Mouse (Mus musculus) megakaryocyte, embryonic 14.5 days (primary cell): Measurements from ENCODE around the gene Lyz2. TPM values are rescaled to one million over a fixed set of nuclear protein-coding genes. Genes with fewer than 3 reads are reported as not detected.

Experiments
- H3K27me3 ChIP-seq: replicated peaks from 2 replicates; pipeline ENCODE3; 2012; ENCODE audit warnings: inconsistent platforms
- H3K36me3 ChIP-seq: replicated peaks from 2 replicates; pipeline ENCODE3; 2012; ENCODE audit warnings: low read length, inconsistent platforms, mixed read lengths
- H3K4me1 ChIP-seq: 2 replicates; pipeline ENCODE4 v1.6.1; 2012; ENCODE audit warnings: inconsistent platforms
- H3K4me3 ChIP-seq: replicated peaks from 2 replicates; pipeline ENCODE3; 2012; ENCODE audit warnings: moderate library complexity, mild to moderate bottlenecking, inconsistent platforms
- H3K9me3 ChIP-seq: 2 replicates; pipeline ENCODE4 v1.6.1; 2012; ENCODE audit warnings: inconsistent platforms
- FLI1 ChIP-seq: IDR thresholded peaks from 2 replicates; pipeline ENCODE4 v1.6.1; 2012; ENCODE audit warnings: low read length, inconsistent platforms, mixed read lengths
- GATA1 ChIP-seq: IDR thresholded peaks from 3 replicates; pipeline ENCODE4 v1.6.1; 2012; ENCODE audit warnings: mixed read lengths, low read length, inconsistent platforms, borderline replicate concordance
- polyA plus RNA-seq: library from polyadenylated mRNA; stranded (reverse); fragments of >175 nt; gene quantifications from 2 replicates; pipeline ENCODE4 v1.2.3, GENCODE M21; 2012; ENCODE audit warnings: low replicate concordance; ENCODE audit not compliant: insufficient read depth

Gene Lyz2
- polyA plus RNA-seq = 5.8 and 101 TPM in 2 replicates

DNA sequence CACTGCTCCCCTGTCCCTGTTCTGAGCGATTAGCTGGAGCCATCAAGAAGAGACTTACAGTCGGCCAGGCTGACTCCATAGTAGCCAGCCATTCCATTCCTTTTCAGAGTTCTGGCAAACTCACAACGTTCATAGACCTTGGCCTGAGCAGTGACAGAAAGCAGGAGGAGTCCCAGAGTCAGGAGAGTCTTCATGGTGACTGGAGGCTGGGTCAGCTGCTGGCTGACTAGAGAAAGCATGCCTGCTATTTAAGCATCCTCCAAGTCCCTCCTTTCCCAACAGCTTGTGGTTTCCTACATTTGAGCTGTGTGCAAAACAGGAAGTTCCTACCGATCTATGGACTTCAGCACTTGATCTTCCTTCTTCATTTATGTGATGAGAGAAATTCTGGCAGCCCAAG lies at the start of gene Lyz2:
TSS of gene Lyz2 (minus strand) at position 273 of the 400 bp plus-strand sequence.
- H3K4me3 ChIP-seq = peak within 1 kb of the TSS; percentile 89

DNA sequence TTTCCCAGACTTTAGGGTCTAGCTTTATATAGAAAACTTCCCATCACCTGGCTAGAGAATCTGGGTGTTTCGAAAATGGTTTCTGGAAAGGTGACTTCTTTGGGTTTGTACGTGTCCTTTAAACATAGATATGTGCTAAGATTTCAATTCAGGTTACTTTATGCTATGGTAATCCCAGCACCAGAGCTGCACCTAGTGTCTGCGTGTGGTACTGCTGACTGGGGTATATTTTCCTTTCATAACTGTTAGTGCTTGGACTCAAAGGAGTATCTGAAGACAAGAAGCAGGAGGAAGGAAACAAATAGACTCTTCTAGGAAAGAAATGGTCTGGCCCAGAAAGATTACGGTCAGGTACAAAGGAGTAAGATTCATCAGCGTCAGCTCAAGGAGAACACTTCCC lies 48.4 kb upstream of the Lyz2 start:
- Histone ChIP-seq H3K4me3 (peak overlapping the region; percentile 80), H3K36me3 (peaks cover 6% of the 10 kb centered on the region), H3K27me3 (no peaks in the 10 kb centered on the region), H3K9me3 (peaks cover 7% of the 10 kb centered on the region), H3K4me1 (peaks cover 21% of the 10 kb centered on the region)
- TF ChIP-seq GATA1 = no peak
- no peak for TF ChIP-seq FLI1

More for the DNA sequence above, at the start of gene Lyz2:
- Histone ChIP-seq H3K36me3 (peaks cover 26% of the 10 kb centered on the region), H3K4me1 (peaks cover 73% of the 10 kb centered on the region), H3K27me3 (no peaks in the 10 kb centered on the region), H3K9me3 (no peaks in the 10 kb centered on the region)
- TF ChIP-seq GATA1 = no peak
- no peak for TF ChIP-seq FLI1

DNA sequence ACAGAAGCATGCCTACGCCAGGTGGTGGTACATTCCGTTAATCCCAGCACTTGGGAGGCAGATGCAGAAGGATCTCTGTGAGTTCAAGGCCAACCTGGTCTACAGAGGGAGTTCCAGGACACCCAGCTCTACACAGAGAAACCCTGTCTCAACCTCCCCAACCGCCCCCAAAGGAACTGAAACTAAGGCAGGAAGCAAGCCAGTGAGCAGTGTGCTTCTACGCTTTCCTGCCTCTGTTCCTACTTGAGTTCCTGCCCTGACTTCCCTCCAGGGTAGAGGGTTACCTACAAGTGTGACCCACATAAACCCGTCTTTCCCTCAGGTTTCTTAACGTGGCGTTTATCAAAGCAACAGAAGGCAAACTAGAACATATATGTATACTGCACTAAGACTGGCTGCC lies 41.7 kb upstream of the Lyz2 start:
- TF ChIP-seq GATA1 = no peak
- no peak for TF ChIP-seq FLI1
- H3K27me3 ChIP-seq = peaks cover 2% of the 10 kb centered on the region
- peaks cover 6% of the 10 kb centered on the region for H3K36me3 ChIP-seq
- peaks cover 25% of the 10 kb centered on the region for H3K4me1 ChIP-seq
- H3K4me3 ChIP-seq = no peak overlapping the region
- H3K9me3 ChIP-seq = peaks cover 15% of the 10 kb centered on the region

DNA sequence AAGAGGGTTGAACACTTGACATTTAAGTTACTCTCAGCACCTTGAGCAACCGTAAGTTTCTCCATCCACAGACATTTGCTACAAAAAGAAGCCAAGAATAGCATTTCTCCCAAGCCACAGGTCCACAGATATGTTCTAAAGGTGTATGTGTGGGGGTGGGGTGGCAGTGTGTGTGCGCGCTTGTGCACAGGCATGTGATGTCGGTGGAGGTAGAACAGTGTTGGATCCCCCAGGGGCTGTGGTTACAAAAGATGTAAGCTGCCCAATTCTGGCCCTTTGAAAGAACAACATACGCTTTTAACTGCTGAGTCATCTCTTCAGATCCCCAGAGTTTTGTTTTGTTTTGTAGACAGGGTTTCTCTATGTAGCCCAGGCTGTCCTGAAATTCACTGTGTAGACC lies 40.5 kb upstream of the Lyz2 start:
- peaks cover 6% of the 10 kb centered on the region for H3K36me3 ChIP-seq
- peaks cover 15% of the 10 kb centered on the region for H3K9me3 ChIP-seq
- TF ChIP-seq GATA1 (no peak), FLI1 (no peak)
- H3K4me1 ChIP-seq = peaks cover 21% of the 10 kb centered on the region
- peaks cover 2% of the 10 kb centered on the region for H3K27me3 ChIP-seq
- no peak overlapping the region for H3K4me3 ChIP-seq

DNA sequence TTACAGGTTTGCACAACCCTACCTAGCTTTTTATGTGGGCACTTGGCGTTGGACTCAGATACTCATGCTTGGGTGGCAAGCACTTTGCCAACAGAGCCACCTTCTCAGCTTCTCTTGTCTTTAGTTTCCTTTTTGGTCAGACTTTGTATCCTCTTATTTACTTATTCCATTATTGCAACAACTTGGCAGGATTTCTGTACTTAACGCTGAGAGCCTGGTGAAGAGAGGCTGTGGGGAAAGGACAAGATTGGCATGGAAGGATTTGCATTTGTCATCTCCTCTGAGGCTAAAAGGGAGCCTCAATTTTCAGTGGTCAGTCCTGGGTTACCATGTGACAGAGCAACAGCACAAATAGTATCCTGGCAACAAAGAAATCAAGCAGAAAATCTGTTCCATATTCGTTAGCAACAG lies 38.5 kb upstream of the Lyz2 start:
- Histone ChIP-seq H3K9me3 (peaks cover 8% of the 10 kb centered on the region), H3K4me3 (no peak overlapping the region), H3K27me3 (peaks cover 8% of the 10 kb centered on the region), H3K36me3 (no peaks in the 10 kb centered on the region), H3K4me1 (peaks cover 23% of the 10 kb centered on the region)
- no peak for TF ChIP-seq GATA1
- TF ChIP-seq FLI1 = no peak

DNA sequence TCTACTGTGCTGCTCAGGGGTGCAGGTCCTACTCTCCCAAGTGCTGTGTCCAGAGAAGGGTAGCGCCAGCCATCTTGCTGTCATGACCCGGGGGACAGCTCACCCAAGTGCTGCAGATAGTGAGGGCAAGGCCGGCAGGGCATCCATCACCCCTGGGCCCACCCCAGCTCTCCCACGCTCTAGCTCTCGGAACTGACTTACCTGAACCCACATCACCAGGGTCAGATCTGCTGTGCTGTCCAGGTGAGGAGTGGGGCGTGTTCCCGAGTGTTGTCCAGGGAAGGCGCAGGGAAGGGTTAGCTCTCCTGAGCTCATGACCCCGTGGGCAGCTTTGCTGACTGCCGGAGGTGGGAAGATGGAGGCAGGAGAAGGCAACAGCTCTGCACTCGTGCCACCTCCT lies 34.3 kb upstream of the Lyz2 start:
- H3K9me3 ChIP-seq = no peaks in the 10 kb centered on the region
- peaks cover 13% of the 10 kb centered on the region for H3K4me1 ChIP-seq
- TF ChIP-seq FLI1 = no peak
- TF ChIP-seq GATA1 = no peak
- no peak overlapping the region for H3K4me3 ChIP-seq
- no peaks in the 10 kb centered on the region for H3K36me3 ChIP-seq
- H3K27me3 ChIP-seq = peaks cover 8% of the 10 kb centered on the region

DNA sequence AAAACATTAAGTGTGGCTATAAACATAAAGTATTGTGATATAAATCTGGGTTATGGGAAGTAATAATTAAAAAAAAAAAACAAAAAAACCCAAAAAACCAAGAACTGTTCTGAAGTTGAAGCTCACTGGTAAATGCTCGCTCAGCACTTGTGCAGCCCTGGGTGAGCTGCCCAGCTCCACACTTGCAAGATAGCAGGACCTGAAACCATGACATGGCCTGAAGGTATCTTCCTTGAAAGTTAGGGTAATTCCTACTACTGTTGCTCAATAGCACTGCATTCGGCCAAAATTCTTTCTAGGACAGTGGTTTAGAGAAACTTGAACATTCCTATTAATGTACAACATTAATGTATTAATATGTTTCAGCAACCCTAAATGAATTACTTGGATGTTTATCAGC lies 31.0 kb upstream of the Lyz2 start:
- Histone ChIP-seq H3K27me3 (peaks cover 6% of the 10 kb centered on the region), H3K9me3 (no peaks in the 10 kb centered on the region)
- no peak for TF ChIP-seq GATA1
- no peak for TF ChIP-seq FLI1

DNA sequence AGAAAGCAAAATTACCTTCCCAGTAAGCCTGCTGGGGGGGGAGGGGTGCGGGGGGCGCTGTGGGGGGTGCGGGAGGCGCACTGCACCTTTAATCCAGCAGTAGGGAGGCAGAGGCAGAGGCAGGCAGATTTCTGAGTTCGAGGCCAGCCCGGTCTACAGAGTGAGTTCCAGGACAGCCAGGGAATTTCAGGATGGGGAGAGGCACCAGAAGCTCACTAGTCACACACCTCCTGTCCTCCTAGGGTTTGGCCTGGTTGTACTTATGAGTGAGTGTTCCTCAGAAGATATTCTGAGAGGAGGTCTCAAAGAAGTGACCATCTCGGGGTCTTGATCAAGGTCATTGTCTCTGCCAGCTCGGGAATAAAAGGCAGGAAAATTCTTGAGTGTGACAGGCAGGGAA lies 30.0 kb upstream of the Lyz2 start:
- Histone ChIP-seq H3K9me3 (0 out of 2 replicates have a peak, but pooled peaks cover under 1% of the 10 kb centered on the region), H3K27me3 (peaks cover 6% of the 10 kb centered on the region), H3K36me3 (no peaks in the 10 kb centered on the region), H3K4me3 (no peak overlapping the region), H3K4me1 (peaks cover 6% of the 10 kb centered on the region; the same call in 1 of the 2 replicates)
- TF ChIP-seq FLI1 (no peak), GATA1 (no peak)

More for the DNA sequence above, 31.0 kb upstream of the Lyz2 start:
- Histone ChIP-seq H3K36me3 (no peaks in the 10 kb centered on the region), H3K4me1 (peaks cover 6% of the 10 kb centered on the region; the same call in 1 of the 2 replicates), H3K4me3 (no peak overlapping the region)

DNA sequence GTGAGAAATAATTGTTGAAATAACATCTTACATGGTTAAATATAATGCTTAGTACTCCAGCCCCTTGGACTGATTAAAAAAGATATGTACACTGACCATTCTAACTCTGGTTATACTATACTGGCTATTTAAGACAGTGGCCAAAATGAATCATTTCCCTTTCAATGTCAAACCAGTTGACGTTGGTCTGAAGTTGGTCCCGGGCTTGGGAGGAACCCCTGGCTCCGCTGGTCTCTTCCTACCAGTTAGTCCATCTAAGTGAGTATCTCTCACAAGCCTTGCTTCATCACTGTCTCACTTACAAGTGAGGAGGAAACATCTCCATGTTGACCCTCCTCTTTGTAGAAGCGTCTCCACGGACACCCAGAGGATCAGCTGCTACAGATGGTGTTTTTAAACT lies 22.2 kb upstream of the Lyz2 start:
- H3K4me3 ChIP-seq = no peak overlapping the region
- 0 out of 2 replicates have a peak, but pooled peaks cover 6% of the 10 kb centered on the region for H3K9me3 ChIP-seq
- H3K4me1 ChIP-seq = peaks cover 48% of the 10 kb centered on the region
- TF ChIP-seq GATA1 (no peak), FLI1 (no peak)
- H3K36me3 ChIP-seq = no peaks in the 10 kb centered on the region
- H3K27me3 ChIP-seq = no peaks in the 10 kb centered on the region

DNA sequence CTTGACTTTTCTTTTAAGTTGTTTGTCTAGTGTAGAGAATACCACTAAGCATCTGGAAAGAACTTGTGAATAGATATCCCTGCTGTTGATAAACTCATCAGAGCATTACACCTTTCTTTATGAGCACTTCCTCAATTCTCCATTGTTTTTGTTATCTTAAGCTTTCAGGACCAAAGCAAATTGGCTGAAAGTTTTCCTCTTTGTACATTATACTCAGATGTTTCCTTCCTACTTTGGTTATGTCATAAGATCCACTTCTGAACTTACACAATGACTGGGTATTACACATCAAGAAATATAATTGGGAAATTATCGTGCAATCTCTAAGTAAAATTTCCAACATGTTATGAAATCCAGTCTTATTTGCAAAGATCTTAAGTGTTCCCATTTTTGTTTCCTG lies 19.6 kb upstream of the Lyz2 start:
- Histone ChIP-seq H3K27me3 (no peaks in the 10 kb centered on the region), H3K4me3 (no peak overlapping the region), H3K9me3 (0 out of 2 replicates have a peak, but pooled peaks cover 3% of the 10 kb centered on the region), H3K4me1 (peaks cover 53% of the 10 kb centered on the region), H3K36me3 (no peaks in the 10 kb centered on the region)
- no peak for TF ChIP-seq FLI1
- TF ChIP-seq GATA1 = no peak
